Mouse (Mus musculus): Measurements from ENCODE around the gene Ap1m1.

DNA sequence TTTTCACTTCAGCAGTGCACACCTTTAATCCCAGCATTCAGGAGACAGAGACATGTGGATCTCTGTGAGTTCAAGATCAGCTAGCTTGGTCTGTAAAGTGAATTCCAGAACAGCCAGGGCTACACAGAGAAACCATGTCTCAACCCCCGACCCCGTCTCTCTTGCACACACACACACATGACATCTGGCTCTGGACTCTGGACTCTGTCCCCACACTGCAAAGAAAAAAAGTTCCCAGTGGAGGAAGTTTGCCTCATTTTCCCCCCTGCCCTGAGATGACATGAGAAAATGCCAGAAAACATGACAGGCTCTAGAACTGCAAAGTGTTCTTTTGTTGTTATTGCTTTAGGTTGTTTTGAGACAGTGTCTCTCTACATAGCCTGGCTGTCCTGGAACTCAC, 20.0 kb downstream of the Ap1m1 start:
- no peak for TF ChIP-seq GATA1 (IDR thresholded peaks at IDR 0.05; ENCODE audit: borderline replicate concordance, low read length)
- no peak for TF ChIP-seq FLI1 (IDR thresholded peaks at IDR 0.05; ENCODE audit: low read length)
